Mouse (Mus musculus): ENCODE results near the gene Klf7.
"Not testable (repeated sequence)": the region's sequence is repeated elsewhere in the genome, so short reads cannot be mapped to it uniquely, and the experiment has no call there.

Klf7 gene

DNA sequence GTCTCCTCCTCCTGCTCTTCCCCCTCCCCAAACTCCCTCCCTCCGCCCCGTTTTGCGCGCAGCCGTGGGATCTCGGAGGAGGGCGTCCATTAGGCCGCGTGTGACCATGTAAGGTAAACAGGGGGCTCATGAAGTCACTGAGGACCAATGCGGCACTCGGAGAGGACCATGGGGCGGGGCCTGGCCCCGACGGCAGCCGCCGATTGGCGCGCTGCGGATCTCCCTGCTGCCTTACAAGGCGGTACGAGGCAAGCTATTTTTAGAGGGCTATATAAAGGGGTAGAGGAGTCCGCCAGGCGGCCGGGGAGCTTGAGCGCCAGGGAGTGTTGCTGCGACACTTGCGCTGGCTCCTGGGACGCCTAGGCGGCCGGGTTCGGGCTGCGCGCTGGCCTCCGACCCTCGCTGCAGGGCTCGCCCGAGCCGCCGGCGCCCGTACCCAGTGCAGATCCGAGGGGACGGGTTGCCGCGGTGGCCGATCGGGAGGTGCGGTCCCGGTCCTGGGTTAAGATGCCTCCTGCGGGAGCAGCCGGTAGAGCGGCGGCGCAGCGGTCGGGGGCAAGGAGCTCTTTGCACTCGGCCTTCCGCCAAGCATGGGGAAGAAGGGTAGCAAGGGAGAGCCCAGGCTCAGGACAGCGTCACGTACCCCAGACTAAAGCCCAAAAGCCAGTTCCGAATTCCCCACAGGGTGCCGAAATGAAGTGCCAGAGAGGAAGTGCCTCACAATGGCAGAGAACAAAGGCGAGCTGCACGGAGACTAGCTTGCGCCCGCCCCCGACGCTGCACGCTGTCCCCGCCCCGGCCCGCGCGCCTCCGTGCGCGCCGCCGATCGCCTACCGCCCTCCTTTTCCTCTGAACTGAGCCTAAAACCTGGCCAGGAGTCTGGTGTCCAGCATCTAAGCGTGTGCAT lies at the start of gene Klf7:
Gene Klf7, minus strand, starts transcription at position 724 of the 907 bp plus-strand sequence.
- peak; percentile 98 for DNase-seq

GRCm38 (mm10) chr1:64164526-64165062 lies 42.5 kb upstream of the Klf7 start:
- DNase-seq, result no peak

GRCm38 (mm10) chr1:64158766-64159165 lies 36.7 kb upstream of the Klf7 start:
- no peak for DNase-seq

DNA sequence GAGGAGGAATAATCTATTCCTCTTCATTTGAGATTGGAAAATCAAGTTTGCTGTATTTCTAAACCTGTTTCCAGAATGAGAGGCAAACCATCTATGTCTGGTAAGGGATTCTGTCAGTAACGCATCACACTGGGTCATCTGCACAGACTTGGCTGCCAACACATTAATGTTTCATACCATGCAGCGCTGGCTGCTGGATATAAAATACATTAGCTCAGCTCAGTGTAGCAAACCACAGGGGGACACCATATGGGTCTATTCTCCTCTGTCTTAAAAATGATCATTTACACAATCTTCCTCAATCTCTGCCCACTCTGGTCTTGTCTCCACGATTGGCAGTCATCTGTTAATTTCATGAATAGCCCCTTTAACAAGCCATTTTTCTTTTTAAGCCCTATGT lies 27.1 kb upstream of the Klf7 start:
- no peak for DNase-seq

- DNase-seq, result no peak
Observed at GRCm38 (mm10) chr1:64142691-64143445, 20.8 kb upstream of the Klf7 start.

DNA sequence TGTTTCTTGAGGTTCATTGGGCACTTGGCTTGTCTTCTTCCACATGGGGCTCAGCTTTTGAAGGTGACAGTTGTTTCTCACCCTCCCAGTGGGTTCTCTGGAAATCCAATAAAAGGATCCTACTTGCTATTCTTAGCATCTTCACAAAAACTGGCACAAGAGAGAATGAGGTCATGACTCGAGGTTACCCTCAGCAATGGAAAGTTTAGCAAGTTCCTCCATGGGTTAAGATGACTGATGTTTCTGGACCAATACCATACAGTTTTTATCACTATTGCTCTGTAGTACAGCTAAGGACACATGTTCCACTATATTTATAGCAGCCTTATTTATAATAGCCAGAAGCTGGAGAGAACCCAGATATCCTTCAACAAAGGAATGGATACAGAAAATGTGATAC lies 12.4 kb upstream of the Klf7 start:
- no peak for DNase-seq

DNA sequence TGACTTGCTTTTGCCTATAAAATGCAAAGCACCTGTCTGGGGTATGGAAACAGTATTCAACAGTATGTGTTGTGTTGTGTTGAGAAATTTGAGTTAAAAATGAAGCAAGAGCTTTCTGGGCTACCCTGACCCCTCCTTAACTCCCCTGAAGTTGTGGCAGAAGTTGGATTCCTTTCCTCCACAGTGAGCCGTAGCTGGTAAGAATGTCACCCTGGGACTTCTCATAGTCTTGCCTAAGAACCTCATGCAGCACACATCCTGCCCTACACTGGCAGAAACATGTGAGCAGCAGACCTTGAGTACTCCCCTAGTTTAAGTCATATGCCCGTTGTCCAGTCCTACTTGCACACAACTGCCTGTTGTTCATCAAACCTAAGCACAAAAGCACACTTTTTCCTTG lies 4.7 kb upstream of the Klf7 start:
- DNase-seq, result no peak

DNA sequence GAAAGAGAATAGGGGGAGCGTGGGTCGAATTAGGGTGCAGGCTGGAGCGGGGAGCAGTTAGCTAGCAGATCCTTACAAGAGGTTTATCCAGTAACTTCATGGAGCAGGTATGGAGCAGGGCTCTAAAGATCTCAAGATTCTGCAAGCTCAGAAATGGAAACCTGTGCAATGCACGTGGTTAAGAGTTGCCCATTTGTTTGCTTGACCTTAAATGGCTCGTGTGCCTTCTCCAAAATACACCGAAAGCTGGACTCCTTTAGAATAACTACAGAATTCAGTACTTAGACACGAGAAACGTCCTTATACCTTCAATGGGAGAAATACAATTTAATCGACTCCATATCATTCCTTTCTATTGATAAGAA lies 366 bp upstream of the Klf7 start:
- no peak for DNase-seq

DNA sequence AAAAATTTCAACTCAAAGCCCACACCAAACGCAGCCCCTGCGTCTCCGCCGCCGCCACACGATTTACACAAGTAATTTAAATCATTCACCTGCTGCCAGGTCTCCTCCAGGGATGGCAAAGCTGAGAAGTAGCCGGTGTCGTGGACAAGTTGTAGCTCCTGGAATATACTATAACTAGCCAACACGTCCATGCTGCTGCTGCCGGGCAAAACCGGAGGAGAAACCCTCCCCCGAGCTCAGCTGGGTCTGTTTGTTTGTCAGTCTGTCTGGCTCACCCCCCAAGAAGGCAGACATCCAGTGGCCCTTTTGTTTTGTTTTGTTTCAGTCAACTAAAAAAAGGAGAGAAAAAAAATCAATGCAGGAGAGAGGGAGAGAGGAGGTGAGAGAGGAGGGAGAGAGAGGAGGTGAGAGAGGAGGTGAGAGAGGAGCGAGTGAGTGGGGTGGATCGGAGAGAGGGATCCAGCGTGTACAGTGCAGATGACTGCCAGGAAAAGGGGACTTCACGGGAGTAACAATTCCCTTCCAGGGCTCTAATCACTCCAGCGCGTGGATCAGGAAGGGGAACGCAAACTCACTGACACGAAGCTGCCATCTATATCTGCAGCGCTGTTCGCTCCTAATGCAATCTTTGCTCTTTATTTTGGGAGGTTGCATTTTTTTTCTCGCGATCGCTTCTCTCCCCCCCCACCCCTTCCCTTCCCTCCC lies 1.1 kb downstream of the Klf7 start:
- peak; percentile 62 for DNase-seq

GRCm38 (mm10) chr1:64120421-64120810 lies 1.7 kb downstream of the Klf7 start:
- peak; percentile 44 for DNase-seq

DNA sequence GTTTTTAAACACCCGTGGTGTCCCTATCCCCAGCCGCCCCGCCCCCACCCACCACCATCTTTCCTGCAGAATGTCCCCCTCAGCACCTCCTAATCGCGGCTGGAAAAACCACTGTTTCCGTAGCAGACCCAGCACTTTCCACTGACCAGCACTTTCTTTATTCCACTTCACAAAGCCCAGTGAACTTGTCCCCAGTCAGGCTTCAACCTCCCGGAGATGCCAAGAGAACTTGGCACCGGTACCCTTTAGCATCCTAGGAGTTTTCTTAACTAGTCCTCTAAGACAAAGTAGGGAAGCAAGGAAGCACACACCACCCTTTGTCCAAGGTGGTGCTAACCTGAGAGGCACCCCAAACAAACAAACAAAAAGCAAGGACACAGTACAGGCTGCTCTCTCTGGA lies 2.2 kb downstream of the Klf7 start:
- DNase-seq, result no peak

GRCm38 (mm10) chr1:64119358-64119794 lies 2.7 kb downstream of the Klf7 start:
- peak; percentile 44 for DNase-seq

DNA sequence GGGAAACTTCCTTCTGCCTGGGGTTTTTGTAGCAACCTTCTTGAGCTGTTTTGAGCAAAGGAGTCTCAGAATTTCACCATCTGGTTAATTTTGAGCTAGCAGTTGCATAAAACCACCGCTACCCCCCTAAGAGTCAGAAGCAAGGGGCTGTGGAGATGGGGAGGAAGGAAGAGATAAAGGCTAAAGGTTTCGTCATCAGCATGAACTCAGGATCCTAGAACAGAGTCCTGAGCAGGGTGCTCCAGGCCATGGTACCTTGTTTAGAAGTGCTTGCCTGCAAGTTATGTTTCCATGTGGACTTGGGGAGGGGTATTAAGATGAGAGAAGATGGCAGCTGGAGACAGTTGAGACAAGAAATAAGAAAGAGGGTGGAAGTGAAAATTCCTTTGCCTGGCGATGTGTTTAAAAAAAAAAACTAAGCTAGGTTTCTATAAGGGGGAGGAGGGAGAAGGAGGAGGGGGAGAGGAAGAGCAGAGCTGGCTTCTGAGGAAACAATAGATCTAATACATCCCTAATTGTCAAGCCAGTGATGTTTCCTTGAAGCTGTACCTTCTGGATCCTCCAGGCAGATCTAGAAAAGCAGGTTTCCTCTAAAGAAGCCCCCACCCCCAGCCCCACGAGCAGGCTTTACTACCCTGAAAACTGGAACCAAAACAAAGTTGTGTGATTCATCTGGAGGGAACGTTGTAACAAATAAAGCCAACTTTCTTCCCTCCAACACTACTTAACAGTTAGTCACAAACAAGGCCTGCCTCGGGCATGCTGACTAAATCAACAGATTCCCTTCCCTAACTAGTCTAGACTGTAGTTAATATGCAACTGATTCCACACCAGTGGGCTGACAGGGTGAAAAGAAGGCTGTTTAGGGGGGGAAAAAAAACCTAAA lies 3.6 kb downstream of the Klf7 start:
- DNase-seq, result no peak

DNA sequence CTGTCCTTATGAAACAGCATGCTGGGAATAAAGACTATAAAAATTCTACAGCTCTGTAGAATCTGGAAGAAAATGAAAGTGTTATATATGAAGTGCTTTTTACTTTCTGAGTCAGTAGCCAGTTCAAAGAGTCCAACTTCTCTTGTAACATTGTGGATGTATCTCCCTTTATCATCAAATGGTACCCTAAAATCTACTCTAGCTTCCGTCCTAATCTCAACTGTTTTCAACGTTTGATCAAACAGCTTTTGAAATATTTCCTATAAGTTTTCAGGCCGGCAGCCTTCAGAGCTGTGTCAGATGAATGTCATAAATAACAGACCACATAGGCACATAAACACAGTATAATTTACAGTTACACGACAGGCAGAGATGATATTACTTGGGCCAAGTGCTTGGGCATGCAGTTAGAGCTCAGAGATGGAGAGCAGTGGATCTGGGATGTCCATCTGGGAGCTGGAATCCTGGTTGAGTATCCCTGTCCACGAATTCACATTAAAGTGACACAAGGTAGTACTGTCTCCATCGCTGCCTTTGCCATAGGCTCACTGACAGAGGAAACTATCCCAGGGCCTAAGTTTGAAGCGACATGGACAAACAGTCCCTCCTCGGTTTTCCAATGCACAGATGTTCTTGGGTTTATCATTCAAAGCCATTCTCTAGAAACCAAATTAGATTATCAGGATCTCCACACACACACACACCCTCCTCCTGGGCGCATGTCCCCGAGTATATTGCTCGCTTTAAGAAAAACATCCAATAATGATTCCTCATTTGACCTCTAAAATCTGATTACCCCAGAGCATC lies 4.4 kb downstream of the Klf7 start:
- no peak for DNase-seq

GRCm38 (mm10) chr1:64116746-64117455 lies 5.2 kb downstream of the Klf7 start:
- DNase-seq, result no peak

GRCm38 (mm10) chr1:64114579-64114978 lies 7.5 kb downstream of the Klf7 start:
- DNase-seq, result no peak

DNA sequence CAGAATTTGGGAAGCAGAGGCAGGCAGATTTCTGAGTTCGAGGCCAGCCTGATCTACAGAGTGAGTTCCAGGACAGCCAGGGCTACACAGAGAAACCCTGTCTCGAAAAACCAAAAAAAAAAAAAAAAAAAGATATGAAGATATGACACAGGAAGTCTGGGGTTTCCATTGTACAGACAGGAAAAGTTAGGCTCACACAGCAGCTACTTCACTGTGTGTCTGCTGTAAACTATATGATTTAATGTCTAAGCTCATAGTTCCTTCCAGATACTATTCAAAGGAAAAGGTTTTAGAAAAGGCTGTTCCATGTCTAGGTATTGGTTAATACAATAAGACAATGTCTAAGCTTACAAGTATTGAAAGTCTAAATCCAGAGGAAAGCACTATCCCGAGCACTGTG lies 13.4 kb downstream of the Klf7 start:
- not testable (repeated sequence) for DNase-seq

DNA sequence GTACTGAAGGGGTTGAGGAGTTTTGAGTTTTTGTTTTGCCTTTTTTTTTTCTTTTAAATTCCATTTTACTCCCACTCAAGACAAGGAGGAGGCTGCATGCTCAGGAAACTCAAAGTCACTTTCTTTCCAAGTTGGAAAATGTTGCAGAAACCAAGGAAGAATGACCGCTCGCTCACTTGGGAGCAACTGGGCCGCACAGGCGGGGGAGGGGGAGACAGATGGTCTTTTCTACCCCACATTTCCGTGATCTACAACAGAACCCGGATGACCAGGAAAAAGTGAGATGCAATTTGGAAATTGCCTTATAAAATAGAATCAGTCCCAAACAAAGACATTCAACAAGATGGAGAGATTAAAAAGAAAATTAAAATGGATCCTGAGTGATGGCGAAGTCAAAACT lies 14.6 kb downstream of the Klf7 start:
- no peak for DNase-seq

DNA sequence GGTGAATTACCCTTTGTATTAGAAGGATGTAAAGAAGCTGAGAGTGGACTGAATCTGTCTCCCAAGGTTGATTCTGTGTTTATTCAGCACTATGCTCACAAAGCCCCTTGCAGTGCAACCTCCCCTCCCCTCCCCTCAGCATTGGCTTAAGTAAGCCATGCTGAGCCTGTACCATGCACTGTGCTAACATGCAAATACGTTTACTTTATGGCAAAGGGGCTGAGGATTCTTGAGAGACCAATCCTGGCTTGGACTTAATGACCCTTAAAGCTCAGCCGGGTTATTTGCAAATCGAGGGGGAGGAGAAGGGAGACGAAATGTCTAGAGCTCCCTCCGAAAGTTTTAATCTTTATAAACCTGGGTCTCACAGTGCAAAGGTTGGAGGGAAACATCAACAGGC lies 16.0 kb downstream of the Klf7 start:
- no peak for DNase-seq

DNA sequence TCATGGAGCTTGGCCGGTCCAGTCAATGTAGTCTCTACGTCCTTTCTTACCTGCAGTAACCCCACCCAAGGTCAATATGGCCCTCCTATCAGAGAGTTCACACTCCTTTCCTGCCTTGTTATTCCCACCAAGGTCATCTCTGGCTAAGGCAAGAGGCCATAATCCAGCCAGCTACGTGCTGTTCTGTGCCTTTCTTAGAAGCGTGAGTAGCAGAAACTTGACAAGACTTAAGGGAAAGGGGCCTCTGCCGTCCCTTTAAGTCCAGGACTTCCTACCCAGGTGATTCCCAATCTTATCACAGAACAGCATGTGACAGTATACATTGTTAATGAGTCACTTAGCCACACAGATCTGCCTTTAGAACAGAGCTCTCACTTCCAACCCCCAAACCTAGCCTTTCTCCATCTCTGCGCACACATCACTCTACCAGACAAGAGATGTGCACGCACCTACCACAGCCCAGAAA lies 16.9 kb downstream of the Klf7 start:
- DNase-seq, result no peak

GRCm38 (mm10) chr1:64104665-64105064 lies 17.4 kb downstream of the Klf7 start:
- no peak for DNase-seq
